Mouse (Mus musculus): ENCODE measurements around the gene Nkain2. TPM values are rescaled to one million over a fixed set of nuclear protein-coding genes. Genes with fewer than 3 reads are reported as not detected.

Gene Nkain2
- total and polyA plus RNA-seq, 3 experiments: 0.08 to 0.18 TPM; not detected in 1

DNA sequence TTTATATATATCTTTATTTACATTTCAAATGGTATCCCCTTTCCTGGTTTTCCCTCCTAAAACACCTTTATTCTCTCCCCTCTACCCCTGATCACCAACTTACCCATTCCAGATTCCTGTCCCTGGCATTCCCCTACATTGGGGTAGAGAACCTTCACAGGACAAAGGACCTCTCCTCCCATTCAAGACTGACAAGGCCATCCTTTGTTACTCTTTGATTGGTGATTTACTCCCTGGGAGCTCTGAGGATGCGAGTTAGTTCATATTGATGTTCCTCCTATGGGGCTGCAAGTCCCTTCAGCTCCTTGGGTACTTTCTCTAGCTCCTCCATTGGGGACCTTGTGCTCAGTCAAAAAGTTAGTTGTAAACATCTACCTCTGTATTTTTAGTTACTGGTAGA lies 798.9 kb downstream of the Nkain2 start:
- TF ChIP-seq POLR2A (IDR thresholded peaks at IDR 0.05; ENCODE audit: insufficient read depth, low read depth, low read length) (no peak), CTCF (IDR thresholded peaks at IDR 0.05) (no peak), EP300 (IDR thresholded peaks at IDR 0.05; ENCODE audit: insufficient read depth, low read depth, low read length) (no peak)
- no peaks in the 10 kb centered on the region for H3K27me3 ChIP-seq (ENCODE audit: control insufficient read depth, insufficient read depth, low read length)
- DNase-seq: no peak
- 61% methylated on average over 1 of the region's 1 CpGs for WGBS
- H3K27ac ChIP-seq: no peak overlapping the region
- H3K36me3 ChIP-seq (ENCODE audit: control insufficient read depth, insufficient read depth, low read length): no peaks in the 10 kb centered on the region
- no peaks in the 10 kb centered on the region for H3K4me1 ChIP-seq (ENCODE audit: control insufficient read depth, insufficient read depth, low read length)
- no peaks in the 10 kb centered on the region for H3K79me2 ChIP-seq (replicated peaks; ENCODE audit: control insufficient read depth, insufficient read depth, low read length)
- no peak overlapping the region for H3K4me3 ChIP-seq
- H3K9ac ChIP-seq (ENCODE audit: low read depth, low read length): no peak overlapping the region
- intact Hi-C loops (cut with DNase I): no loop called here

DNA sequence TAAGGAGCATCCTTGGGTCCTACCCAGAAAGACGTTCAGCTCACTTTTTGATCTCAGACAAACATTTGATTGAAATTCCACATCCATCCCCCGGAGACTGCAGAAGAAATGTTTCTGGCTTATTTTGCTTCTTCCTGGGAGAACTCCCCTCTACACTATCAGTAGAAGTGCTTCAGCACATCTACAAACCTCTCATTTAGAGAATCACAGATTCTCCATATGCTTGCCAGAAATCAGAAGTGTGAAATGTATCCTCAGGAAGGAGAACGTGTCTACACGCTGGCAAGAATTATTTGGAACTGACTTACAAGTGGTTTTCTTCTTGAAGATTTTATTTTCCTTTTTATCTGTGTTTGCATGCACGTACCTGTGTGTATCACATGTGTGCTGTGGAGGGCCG lies 829.9 kb downstream of the Nkain2 start:
- no peak overlapping the region for H3K4me3 ChIP-seq
- H3K27me3 ChIP-seq (ENCODE audit: control insufficient read depth, insufficient read depth, low read length): no peaks in the 10 kb centered on the region
- no peak overlapping the region for H3K27ac ChIP-seq
- no peak overlapping the region for H3K9ac ChIP-seq (ENCODE audit: low read depth, low read length)
- intact Hi-C loops (cut with DNase I): no loop called here
- DNase-seq: no peak
- no peak for TF ChIP-seq EP300 (IDR thresholded peaks at IDR 0.05; ENCODE audit: insufficient read depth, low read depth, low read length)
- no peak for TF ChIP-seq POLR2A (IDR thresholded peaks at IDR 0.05; ENCODE audit: insufficient read depth, low read depth, low read length)
- TF ChIP-seq CTCF (IDR thresholded peaks at IDR 0.05): no peak
- no peaks in the 10 kb centered on the region for H3K79me2 ChIP-seq (replicated peaks; ENCODE audit: control insufficient read depth, insufficient read depth, low read length)
- 74% methylated on average over 6 of the region's 6 CpGs for WGBS
- no peaks in the 10 kb centered on the region for H3K36me3 ChIP-seq (ENCODE audit: control insufficient read depth, insufficient read depth, low read length)
- H3K4me1 ChIP-seq (ENCODE audit: control insufficient read depth, insufficient read depth, low read length): no peaks in the 10 kb centered on the region

DNA sequence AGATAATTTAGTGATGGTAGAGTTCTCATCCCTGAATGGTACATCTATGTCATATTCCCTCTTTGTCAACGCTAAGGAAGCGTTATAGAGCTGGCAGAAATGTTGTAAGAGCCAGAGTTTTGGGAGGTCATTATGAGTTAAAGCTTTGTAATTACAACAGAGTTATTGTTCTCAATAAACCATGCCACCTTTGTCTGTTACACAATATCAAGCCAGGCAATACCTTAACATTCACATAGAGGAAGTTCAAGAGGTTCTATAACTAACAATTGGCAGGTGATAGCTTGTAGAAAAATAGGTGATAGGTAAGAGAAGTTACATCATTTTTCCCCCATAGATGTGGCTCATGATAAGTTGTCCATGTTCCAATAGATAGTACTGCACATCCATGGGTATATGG lies 832.0 kb downstream of the Nkain2 start:
- Histone ChIP-seq H3K27me3 (ENCODE audit: control insufficient read depth, insufficient read depth, low read length) (no peaks in the 10 kb centered on the region), H3K27ac (no peak overlapping the region), H3K4me3 (no peak overlapping the region), H3K9ac (ENCODE audit: low read depth, low read length) (no peak overlapping the region), H3K36me3 (ENCODE audit: control insufficient read depth, insufficient read depth, low read length) (no peaks in the 10 kb centered on the region), H3K4me1 (ENCODE audit: control insufficient read depth, insufficient read depth, low read length) (no peaks in the 10 kb centered on the region), H3K79me2 (replicated peaks; ENCODE audit: control insufficient read depth, insufficient read depth, low read length) (no peaks in the 10 kb centered on the region)
- intact Hi-C loops (cut with DNase I): no loop called here
- DNase-seq: no peak
- TF ChIP-seq EP300 (IDR thresholded peaks at IDR 0.05; ENCODE audit: insufficient read depth, low read depth, low read length): no peak
- TF ChIP-seq CTCF (IDR thresholded peaks at IDR 0.05): no peak
- TF ChIP-seq POLR2A (IDR thresholded peaks at IDR 0.05; ENCODE audit: insufficient read depth, low read depth, low read length): no peak
- WGBS: 77% methylated on average over 2 of the region's 2 CpGs

DNA sequence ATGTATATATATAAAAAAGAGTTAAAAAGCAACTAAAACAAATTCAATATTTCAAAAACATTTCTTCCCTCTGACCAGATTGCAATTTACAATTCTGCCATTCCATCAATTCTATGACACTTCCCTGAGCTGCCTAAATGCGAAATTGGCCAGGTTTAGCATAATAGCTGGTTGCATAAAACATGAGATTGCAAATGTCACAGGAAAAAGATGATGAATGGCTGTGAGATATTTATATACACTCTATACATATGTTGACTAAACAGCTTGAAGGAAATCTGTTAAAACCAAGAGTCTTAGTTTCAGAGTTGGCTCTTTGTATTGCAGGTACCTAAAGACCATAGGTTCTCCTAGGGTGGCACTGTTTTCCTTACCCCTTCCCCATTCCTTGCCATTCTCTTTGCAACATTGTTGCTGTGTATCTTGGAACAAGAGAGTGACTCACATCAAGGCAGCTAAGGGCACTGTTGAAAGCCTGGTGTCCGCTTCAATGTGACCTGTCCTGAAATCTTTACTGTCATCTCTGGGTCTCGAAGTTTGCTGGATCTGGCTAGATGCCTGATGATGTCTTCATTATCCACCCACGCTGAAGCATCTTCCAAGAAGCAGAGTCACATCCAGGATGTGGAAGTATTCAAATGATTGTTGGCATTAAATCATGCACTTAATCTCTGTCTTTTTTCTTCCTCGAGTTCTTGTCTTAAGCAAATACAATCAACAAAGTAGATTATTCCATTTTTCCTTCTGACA lies 837.5 kb downstream of the Nkain2 start:
- intact Hi-C loops (cut with DNase I): no loop called here
- no peak overlapping the region for H3K4me3 ChIP-seq
- no peaks in the 10 kb centered on the region for H3K27me3 ChIP-seq (ENCODE audit: control insufficient read depth, insufficient read depth, low read length)
- no peak overlapping the region for H3K9ac ChIP-seq (ENCODE audit: low read depth, low read length)
- WGBS: 70% methylated on average over 5 of the region's 5 CpGs
- H3K79me2 ChIP-seq (replicated peaks; ENCODE audit: control insufficient read depth, insufficient read depth, low read length): no peaks in the 10 kb centered on the region
- H3K4me1 ChIP-seq (ENCODE audit: control insufficient read depth, insufficient read depth, low read length): no peaks in the 10 kb centered on the region
- no peak for DNase-seq
- H3K36me3 ChIP-seq (ENCODE audit: control insufficient read depth, insufficient read depth, low read length): no peaks in the 10 kb centered on the region
- no peak overlapping the region for H3K27ac ChIP-seq
- TF ChIP-seq CTCF (IDR thresholded peaks at IDR 0.05) (no peak), POLR2A (IDR thresholded peaks at IDR 0.05; ENCODE audit: insufficient read depth, low read depth, low read length) (no peak), EP300 (IDR thresholded peaks at IDR 0.05; ENCODE audit: insufficient read depth, low read depth, low read length) (no peak)

DNA sequence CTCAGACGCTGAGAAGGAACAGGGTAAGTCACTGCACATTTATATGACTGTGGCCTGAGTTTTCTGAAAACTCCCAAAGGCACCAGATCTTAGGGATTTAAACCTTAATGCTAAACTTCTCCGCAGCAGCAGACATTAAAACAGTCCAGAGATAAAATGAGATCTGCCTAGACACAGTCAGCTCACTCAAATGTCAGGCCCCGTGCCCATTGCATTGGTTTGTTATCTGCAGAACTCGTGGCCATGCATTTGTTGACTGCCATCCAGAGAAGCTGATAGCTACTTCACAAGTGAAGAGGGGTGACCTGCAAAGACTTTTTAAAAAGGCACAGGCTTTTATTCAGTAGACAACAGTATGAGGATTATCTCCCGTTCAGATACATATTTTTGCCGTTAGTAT lies 838.2 kb downstream of the Nkain2 start:
- H3K9ac ChIP-seq (ENCODE audit: low read depth, low read length): no peak overlapping the region

DNA sequence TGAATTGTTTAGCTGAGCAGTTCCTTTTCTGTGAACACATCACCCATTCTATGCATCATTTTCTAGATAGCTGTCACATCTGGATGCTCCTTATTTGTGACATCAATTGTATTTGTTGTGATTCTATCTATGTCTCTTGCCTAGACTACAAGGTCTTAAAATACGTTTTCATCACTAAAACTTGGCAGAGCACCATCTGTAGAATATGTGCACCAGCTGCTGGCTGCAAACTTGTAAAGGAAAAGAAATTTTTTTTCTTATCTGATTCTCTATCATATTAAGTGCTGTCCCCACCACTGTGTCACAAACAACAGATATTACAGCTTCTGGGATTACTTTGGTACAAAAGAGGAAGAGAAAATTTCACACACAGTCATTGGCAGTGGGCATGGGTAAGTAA lies 860.3 kb downstream of the Nkain2 start:
- Histone ChIP-seq H3K9ac (ENCODE audit: low read depth, low read length) (no peak overlapping the region), H3K36me3 (ENCODE audit: control insufficient read depth, insufficient read depth, low read length) (no peaks in the 10 kb centered on the region), H3K4me3 (no peak overlapping the region), H3K27ac (no peak overlapping the region), H3K27me3 (ENCODE audit: control insufficient read depth, insufficient read depth, low read length) (no peaks in the 10 kb centered on the region), H3K4me1 (ENCODE audit: control insufficient read depth, insufficient read depth, low read length) (no peaks in the 10 kb centered on the region), H3K79me2 (replicated peaks; ENCODE audit: control insufficient read depth, insufficient read depth, low read length) (no peaks in the 10 kb centered on the region)
- DNase-seq: no peak
- intact Hi-C loops (cut with DNase I): no loop called here
- TF ChIP-seq EP300 (IDR thresholded peaks at IDR 0.05; ENCODE audit: insufficient read depth, low read depth, low read length) (no peak), CTCF (IDR thresholded peaks at IDR 0.05) (no peak), POLR2A (IDR thresholded peaks at IDR 0.05; ENCODE audit: insufficient read depth, low read depth, low read length) (no peak)
- WGBS: 26% methylated on average over 1 of the region's 1 CpGs

More for the DNA sequence above, 838.2 kb downstream of the Nkain2 start:
- DNase-seq: peak; percentile 17 to 18
- Histone ChIP-seq H3K36me3 (ENCODE audit: control insufficient read depth, insufficient read depth, low read length) (no peaks in the 10 kb centered on the region), H3K4me1 (ENCODE audit: control insufficient read depth, insufficient read depth, low read length) (no peaks in the 10 kb centered on the region), H3K27ac (no peak overlapping the region), H3K4me3 (no peak overlapping the region), H3K27me3 (ENCODE audit: control insufficient read depth, insufficient read depth, low read length) (no peaks in the 10 kb centered on the region), H3K79me2 (replicated peaks; ENCODE audit: control insufficient read depth, insufficient read depth, low read length) (no peaks in the 10 kb centered on the region)
- WGBS: 43% methylated on average over 6 of the region's 6 CpGs
- TF ChIP-seq CTCF (IDR thresholded peaks at IDR 0.05) (no peak), POLR2A (IDR thresholded peaks at IDR 0.05; ENCODE audit: insufficient read depth, low read depth, low read length) (no peak), EP300 (IDR thresholded peaks at IDR 0.05; ENCODE audit: insufficient read depth, low read depth, low read length) (no peak)
- intact Hi-C loops (cut with DNase I): no loop called here

All from heart, adult 2 months (tissue).